Mouse (Mus musculus) liver, embryonic 18 days (tissue): ENCODE data around the gene Dusp15. TPM values are rescaled to one million over a fixed set of nuclear protein-coding genes. Genes with fewer than 3 reads are reported as not detected.

Source experiments
- polyA plus RNA-seq: library from polyadenylated mRNA; depleted of rRNA; stranded (reverse); fragments of >200 nt; gene quantifications from 2 replicates; pipeline ENCODE4 v1.2.3, GENCODE M21; 2012; rRNA removed

Dusp15 gene
- polyA plus RNA-seq, result not detected in 2 replicates

DNA sequence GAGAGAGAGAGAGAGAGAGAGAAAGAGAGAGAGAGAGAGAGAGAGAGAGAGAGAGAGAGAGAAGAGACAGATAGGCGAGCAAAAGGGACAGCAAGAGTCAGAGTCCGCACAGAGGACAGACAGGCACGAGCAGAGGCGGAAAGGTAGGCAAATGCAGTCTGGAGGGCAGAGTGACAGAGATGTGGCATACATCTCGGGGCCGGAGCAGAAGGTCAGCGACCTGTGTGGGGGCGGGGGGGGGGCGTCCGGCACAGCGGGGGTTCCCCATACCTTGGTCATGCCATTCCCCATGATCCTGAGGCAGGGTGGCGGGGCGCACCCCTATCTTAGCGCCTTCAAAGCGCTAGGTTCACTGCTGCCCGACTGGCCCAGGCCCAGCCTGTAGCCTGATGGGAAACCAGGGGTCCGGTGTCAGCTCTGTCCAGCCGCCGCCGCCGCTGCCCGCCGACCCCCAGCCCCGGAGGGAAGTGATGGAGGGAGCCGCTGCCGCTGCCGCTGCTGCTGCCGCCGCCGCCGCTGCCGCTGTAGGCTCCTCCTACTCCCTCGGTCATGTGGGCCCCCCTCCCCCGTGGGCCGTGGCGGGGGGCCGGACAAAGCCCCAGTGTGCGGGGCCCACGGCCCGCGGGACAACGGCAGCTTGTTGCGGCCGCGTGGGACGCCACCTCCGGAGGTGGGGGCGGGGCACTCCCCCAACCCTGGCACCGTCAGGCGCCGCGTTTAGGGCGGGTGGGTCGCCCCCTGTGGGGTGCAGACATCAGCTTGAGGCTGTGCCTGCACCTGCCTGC is at the start of gene Dusp15:
Gene Dusp15, minus strand, starts transcription at position 634 of the 785 bp plus-strand sequence.

DNA sequence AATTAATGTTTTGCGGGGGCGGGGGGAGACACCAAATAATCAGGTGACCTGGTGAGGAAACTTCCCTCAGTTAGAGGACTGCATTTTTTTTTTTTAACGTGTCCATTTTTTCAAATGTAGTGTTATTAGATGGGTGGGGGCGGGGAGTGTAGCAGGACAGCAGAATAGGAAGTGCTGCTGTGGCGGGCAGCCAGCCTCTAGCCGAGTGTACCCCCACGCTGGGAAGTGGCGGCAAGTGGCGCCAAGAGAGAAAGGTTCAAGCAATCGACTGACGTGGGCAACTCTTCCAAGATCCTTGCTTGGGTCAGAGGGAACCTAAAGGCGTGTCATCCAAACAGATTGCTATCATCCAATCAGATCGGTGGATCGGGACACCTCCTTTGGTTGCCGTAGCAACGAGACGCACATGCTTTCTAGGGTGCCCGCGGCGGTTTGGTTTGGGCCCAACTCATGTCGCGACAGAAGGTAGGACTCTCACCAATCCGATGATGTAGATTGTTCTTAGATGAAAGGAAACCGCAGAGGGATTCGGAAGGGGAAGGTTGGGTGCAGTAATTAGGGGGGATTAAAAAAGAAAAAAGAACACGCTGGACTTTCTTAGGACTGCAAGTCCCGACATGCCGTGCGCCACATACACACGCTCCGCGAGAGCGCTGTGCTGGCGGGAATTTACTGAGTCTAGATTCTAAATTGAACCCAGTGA is 10.7 kb upstream of the Dusp15 start, which contains the start of gene Ttll9:
Gene Ttll9, plus strand, starts transcription at position 395 of the 703 bp plus-strand sequence.

DNA sequence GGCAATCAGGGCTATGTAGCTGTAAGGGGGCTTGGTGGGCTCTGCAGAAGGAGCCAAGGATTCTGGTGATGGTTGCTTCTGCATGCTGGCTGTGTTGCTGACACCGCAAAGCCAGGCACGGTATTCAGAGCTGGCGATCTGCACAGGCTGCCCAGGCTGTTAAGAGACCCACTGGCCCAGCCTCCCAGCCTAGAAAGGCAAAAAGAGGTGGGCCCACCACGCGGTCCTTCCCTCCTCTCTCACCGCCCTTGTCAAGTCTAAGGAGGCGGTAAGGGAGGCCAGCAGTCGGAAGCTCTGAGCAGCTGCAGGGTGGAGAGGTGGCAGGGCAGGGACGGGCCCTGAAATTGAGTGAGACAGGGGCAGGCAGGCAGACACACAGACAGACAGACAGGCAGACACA is 18.4 kb downstream of the Dusp15 start, which contains the start of gene Foxs1:
Gene Foxs1, minus strand, starts transcription at position 161 of the 400 bp plus-strand sequence.

DNA sequence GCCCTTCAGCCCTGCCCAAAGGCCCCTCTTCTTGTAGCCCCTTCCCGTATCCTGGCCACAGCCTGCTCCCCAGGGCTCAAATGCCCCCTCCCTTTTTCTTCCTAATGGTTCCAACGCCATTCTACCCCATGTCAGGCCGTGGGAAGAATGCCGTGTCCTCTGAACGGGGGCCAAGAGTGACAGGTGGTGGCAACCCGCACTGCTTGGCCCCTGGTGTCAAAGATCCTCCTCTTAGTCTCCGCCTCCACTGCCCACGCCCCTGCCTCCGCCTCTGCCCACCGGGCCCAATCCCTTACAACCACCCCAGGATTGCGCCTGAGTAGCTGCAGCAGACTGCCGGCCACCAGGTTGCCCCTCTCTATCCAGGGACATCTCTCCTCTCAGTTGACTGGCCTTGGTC is 40.5 kb downstream of the Dusp15 start, which contains the start of gene Mylk2:
Gene Mylk2, plus strand, starts transcription at position 322 of the 400 bp plus-strand sequence.

Other genes with a start within 250 kb of the Dusp15 start
- 51.1 and 55.1 TPM in 2 replicates for gene Id1, start 215.4 kb downstream of the Dusp15 start, polyA plus RNA-seq
- 0.78 and 0.91 TPM in 2 replicates for gene Cox4i2, start 197.5 kb downstream of the Dusp15 start, polyA plus RNA-seq
- gene Bcl2l1, start 120.0 kb downstream of the Dusp15 start, polyA plus RNA-seq, result 54.2 and 57.5 TPM in 2 replicates
- 21.1 and 23.6 TPM in 2 replicates for gene Tpx2, start 103.7 kb downstream of the Dusp15 start, polyA plus RNA-seq
- gene Mylk2, start 40.3 kb downstream of the Dusp15 start, polyA plus RNA-seq, result 0.01 TPM in 1 of 2 replicates, not detected in the other
- gene Foxs1, start 18.5 kb downstream of the Dusp15 start, polyA plus RNA-seq, result 0.48 and 0.83 TPM in 2 replicates
- 0.07 and 0.18 TPM in 2 replicates for gene Ttll9, start 10.8 kb upstream of the Dusp15 start, polyA plus RNA-seq
- 24.3 and 26.5 TPM in 2 replicates for gene Pdrg1, start 63.7 kb upstream of the Dusp15 start, polyA plus RNA-seq
- not detected in 2 replicates for gene Xkr7, start 80.2 kb upstream of the Dusp15 start, polyA plus RNA-seq
- 3.6 and 4.5 TPM in 2 replicates for gene Ccm2l, start 114.3 kb upstream of the Dusp15 start, polyA plus RNA-seq
- gene Hck, start 156.8 kb upstream of the Dusp15 start, polyA plus RNA-seq, result 17.5 and 18.7 TPM in 2 replicates
- gene Tm9sf4, start 209.6 kb upstream of the Dusp15 start, polyA plus RNA-seq, result 15.3 and 18.3 TPM in 2 replicates